Mouse (Mus musculus) heart, adult 9 months (tissue): ENCODE measurements around the gene Ssc4d.

Experiments
- DNase-seq, 2 experiments: peaks; one replicate each; pipeline ENCODE4 v3.0.0; 2022; ENCODE audit warnings: low spot score in 2 of 2

The Ssc4d gene

GRCm38 (mm10) chr5:135975893-135976668 is 1.8 kb upstream of the Ssc4d start:
- no peak for DNase-seq

GRCm38 (mm10) chr5:135971876-135972275 is 2.5 kb downstream of the Ssc4d start:
- DNase-seq: no peak

GRCm38 (mm10) chr5:135970247-135970646 is 4.1 kb downstream of the Ssc4d start:
- no peak for DNase-seq

- DNase-seq: no peak
These were observed 5.5 kb downstream of the Ssc4d start for GRCm38 (mm10) chr5:135968781-135969180.

- no peak for DNase-seq
These were observed 7.5 kb downstream of the Ssc4d start for GRCm38 (mm10) chr5:135966866-135967265.

- DNase-seq: no peak
These were observed 8.8 kb downstream of the Ssc4d start for GRCm38 (mm10) chr5:135965501-135965930.

GRCm38 (mm10) chr5:135963280-135963627 is 11.1 kb downstream of the Ssc4d start:
- no peak for DNase-seq

- peak; percentile 99 to 100 for DNase-seq
These were observed 11.6 kb downstream of the Ssc4d start for GRCm38 (mm10) chr5:135962492-135963279.

- DNase-seq: no peak
These were observed 12.2 kb downstream of the Ssc4d start for GRCm38 (mm10) chr5:135962125-135962491.

- no peak for DNase-seq
These were observed 13.3 kb downstream of the Ssc4d start for GRCm38 (mm10) chr5:135960909-135961635.

- DNase-seq: no peak
These were observed 14.4 kb downstream of the Ssc4d start for GRCm38 (mm10) chr5:135959911-135960310.

- DNase-seq: no peak
These were observed 16.0 kb downstream of the Ssc4d start for GRCm38 (mm10) chr5:135958367-135958766.

GRCm38 (mm10) chr5:135957207-135957974 is 16.9 kb downstream of the Ssc4d start:
- peak; percentile 98 to 99 for DNase-seq

GRCm38 (mm10) chr5:135956300-135957206 is 17.8 kb downstream of the Ssc4d start:
- DNase-seq: no peak

GRCm38 (mm10) chr5:135952830-135953229 is 21.5 kb downstream of the Ssc4d start:
- no peak for DNase-seq

- DNase-seq: no peak
These were observed 22.7 kb downstream of the Ssc4d start for GRCm38 (mm10) chr5:135951660-135952059.

GRCm38 (mm10) chr5:135950710-135951412 is 23.5 kb downstream of the Ssc4d start:
- no peak for DNase-seq

- DNase-seq: no peak
These were observed 27.7 kb downstream of the Ssc4d start for GRCm38 (mm10) chr5:135946621-135947020.

- DNase-seq: no peak
These were observed 28.4 kb downstream of the Ssc4d start for GRCm38 (mm10) chr5:135945916-135946408.

- no peak for DNase-seq
These were observed 31.6 kb downstream of the Ssc4d start for GRCm38 (mm10) chr5:135942710-135943109.
